Mouse (Mus musculus) naive thymus-derived CD4-positive, alpha-beta T cell, adult 2 months (primary cell): ENCODE measurements around the gene Skint9.
"Not testable (repeated sequence)": the region's sequence is repeated elsewhere in the genome, so short reads cannot be mapped to it uniquely, and the experiment has no call there.

Experiments used
- DNase-seq: peaks from one replicate; pipeline ENCODE4 v3.0.0-alpha.2; 2011; ENCODE audit warnings: low read depth

Gene Skint9

GRCm38 (mm10) chr4:112433885-112434284, at the start of gene Skint9:
Skint9 (minus strand) TSS chr4:112433985.
- no peak for DNase-seq

- DNase-seq, result no peak
Measured at GRCm38 (mm10) chr4:112432685-112433084, 1.1 kb downstream of the Skint9 start.

- DNase-seq, result no peak
Measured at GRCm38 (mm10) chr4:112432223-112432622, 1.6 kb downstream of the Skint9 start.

- DNase-seq, result not testable (repeated sequence)
Measured at GRCm38 (mm10) chr4:112349111-112349510, 84.7 kb downstream of the Skint9 start.
